Mouse (Mus musculus) ES-E14 (cell line): Measurements from ENCODE around the gene Nos1. TPM values are rescaled to one million over a fixed set of nuclear protein-coding genes. Genes with fewer than 3 reads are reported as not detected.

ENCODE experiments used
- DNase-seq: peaks from one replicate; pipeline ENCODE4 v3.0.0-alpha.2; 2013; ENCODE audit warnings: low read depth, low spot score
- H3K27ac ChIP-seq: 2 replicates; pipeline ENCODE4 v1.5.1; 2012; ENCODE audit warnings: low read depth, mild to moderate bottlenecking, low read length, moderate library complexity, mixed read lengths; ENCODE audit not compliant: poor library complexity, insufficient read depth, severe bottlenecking
- H3K36me3 ChIP-seq: 2 replicates; pipeline ENCODE4 v1.6.1; 2012; ENCODE audit warnings: mild to moderate bottlenecking, low read length, moderate library complexity, mixed read lengths; ENCODE audit not compliant: control insufficient read depth, poor library complexity, insufficient read depth, severe bottlenecking
- H3K4me1 ChIP-seq, 2 experiments: fragments of 150-350 bp in 1 of 2; sonication (generic) in 1 of 2; 2 replicates each; pipeline ENCODE4 v1.6.1; 2012; ENCODE audit warnings: low read length in 2 of 2, mild to moderate bottlenecking in 1 of 2, mixed read lengths in 1 of 2; ENCODE audit not compliant: control insufficient read depth in 2 of 2, insufficient read depth in 2 of 2, poor library complexity in 1 of 2
- H3K4me3 ChIP-seq, 2 experiments: fragments of 150-350 bp in 1 of 2; sonication (generic) in 1 of 2; 2 replicates each; pipeline ENCODE4 v1.5.1; 2012; ENCODE audit warnings: low read length in 2 of 2, low read depth in 1 of 2, mild to moderate bottlenecking in 1 of 2, mixed read lengths in 1 of 2; ENCODE audit not compliant: insufficient read depth in 1 of 2, poor library complexity in 1 of 2, severe bottlenecking in 1 of 2
- H3K9ac ChIP-seq: 2 replicates; pipeline ENCODE4 v1.6.1; 2012; ENCODE audit warnings: low read depth, mild to moderate bottlenecking, low read length, mixed read lengths; ENCODE audit not compliant: poor library complexity, insufficient read depth, severe bottlenecking
- H3K9me3 ChIP-seq: fragments of 150-350 bp; sonication (generic); 2 replicates; pipeline ENCODE4 v1.6.1; 2012; ENCODE audit warnings: low read depth, mild to moderate bottlenecking, low read length; ENCODE audit not compliant: control insufficient read depth, insufficient read depth
- CHD2 ChIP-seq: IDR thresholded peaks from 2 replicates; pipeline ENCODE4 v1.6.1; 2014; ENCODE audit warnings: mild to moderate bottlenecking, low read depth, low read length, inconsistent platforms
- HCFC1 ChIP-seq: IDR thresholded peaks from 2 replicates; pipeline ENCODE4 v1.6.1; 2012; ENCODE audit warnings: low read length, inconsistent platforms, borderline replicate concordance; ENCODE audit not compliant: insufficient read depth
- MAFK ChIP-seq: IDR thresholded peaks from 2 replicates; pipeline ENCODE4 v1.6.1; 2014; ENCODE audit warnings: mild to moderate bottlenecking, low read depth, low read length, inconsistent platforms; ENCODE audit not compliant: insufficient read depth
- ZC3H11A ChIP-seq: IDR thresholded peaks from 2 replicates; pipeline ENCODE4 v1.6.1; 2012; ENCODE audit warnings: low read depth, mild to moderate bottlenecking, inconsistent platforms, low read length, borderline replicate concordance
- ZNF384 ChIP-seq: IDR thresholded peaks from 2 replicates; pipeline ENCODE4 v1.6.1; 2012; ENCODE audit warnings: low read depth, low read length, inconsistent platforms
- in situ Hi-C, 2 experiments: fragments of 600-800 bp; cut with MboI; formaldehyde crosslinking; loops; one replicate each; pipeline ENCODE4 v1.15.1; 2025; ENCODE audit warnings: low sequenced_read_pairs in 2 of 2, inconsistent platforms in 1 of 2; ENCODE audit not compliant: unreplicated experiment in 2 of 2
- total RNA-seq: library from RNA; depleted of rRNA; stranded (reverse); fragments of 300-350 nt; gene quantifications from 2 replicates; pipeline ENCODE4 v1.2.3, GENCODE M21; 2012

Gene Nos1
- total RNA-seq, 1 experiment = 3.4 TPM

- in situ Hi-C loops = loop anchor here in 1 of 2 experiments (25.0 kb wide), 1 partner anchor 416 kb away; no protein-coding TSS in a partner anchor
- H3K4me3 ChIP-seq = no peak overlapping the region
- H3K36me3 ChIP-seq = no peaks in the 10 kb centered on the region
- TF ChIP-seq ZC3H11A (no peak), MAFK (no peak), HCFC1 (no peak), ZNF384 (no peak), CHD2 (no peak)
- H3K27ac ChIP-seq = no peak overlapping the region
- H3K9ac ChIP-seq = no peak overlapping the region
- DNase-seq = no peak
- no peaks in the 10 kb centered on the region for H3K4me1 ChIP-seq
- no peaks in the 10 kb centered on the region for H3K9me3 ChIP-seq
Measured at GRCm38 (mm10) chr5:117928553-117928952, 147.7 kb downstream of the Nos1 start.

- Histone ChIP-seq H3K9ac (no peak overlapping the region), H3K4me3 (no peak overlapping the region), H3K27ac (no peak overlapping the region), H3K4me1 (no peaks in the 10 kb centered on the region), H3K9me3 (no peaks in the 10 kb centered on the region), H3K36me3 (no peaks in the 10 kb centered on the region)
- TF ChIP-seq HCFC1 = no peak
- TF ChIP-seq ZC3H11A = no peak
- TF ChIP-seq ZNF384 = no peak
- TF ChIP-seq CHD2 = no peak
- TF ChIP-seq MAFK = no peak
- DNase-seq = no peak
- in situ Hi-C loops = loop anchor here (5.0 to 25.0 kb wide), 2 partner anchors 420 to 425 kb away; no protein-coding TSS in a partner anchor
Measured at GRCm38 (mm10) chr5:117932222-117932621, 151.4 kb downstream of the Nos1 start.

DNA sequence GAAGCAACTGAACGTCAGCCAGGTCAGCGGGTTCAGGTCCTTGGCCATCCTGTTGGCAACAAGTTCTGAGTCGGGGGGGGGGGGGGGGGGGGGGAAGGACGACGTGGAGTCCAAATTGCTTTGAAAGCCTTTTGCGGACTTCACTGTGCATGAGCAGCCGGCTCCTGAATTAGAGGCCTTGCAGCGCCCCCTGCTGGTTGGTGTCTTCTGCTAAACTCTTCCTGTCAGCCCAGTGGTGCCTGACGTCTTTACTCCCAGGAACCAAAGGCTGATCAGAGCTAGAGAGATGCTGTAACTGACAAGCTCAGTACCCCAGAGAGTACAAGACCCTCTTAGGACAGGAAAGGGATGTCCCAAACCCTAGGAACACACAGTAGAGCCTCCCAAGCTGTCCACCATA lies 152.0 kb downstream of the Nos1 start:
- peak; percentile 69 for DNase-seq
- TF ChIP-seq HCFC1 = no peak
- peak; percentile 43; the same call in 1 of the 2 replicates for TF ChIP-seq ZC3H11A
- in situ Hi-C loops = loop anchor here (5.0 to 25.0 kb wide), 2 partner anchors 421 to 426 kb away; no protein-coding TSS in a partner anchor
- no peaks in the 10 kb centered on the region for H3K4me1 ChIP-seq
- no peak overlapping the region for H3K4me3 ChIP-seq
- H3K9me3 ChIP-seq = no peaks in the 10 kb centered on the region
- no peak overlapping the region for H3K9ac ChIP-seq
- no peaks in the 10 kb centered on the region for H3K36me3 ChIP-seq
- H3K27ac ChIP-seq = no peak overlapping the region

GRCm38 (mm10) chr5:117936346-117936745 lies 155.5 kb downstream of the Nos1 start:
- in situ Hi-C loops = loop anchor here in 1 of 2 experiments (25.0 kb wide), 1 partner anchor 424 kb away; no protein-coding TSS in a partner anchor
- H3K36me3 ChIP-seq = no peaks in the 10 kb centered on the region
- no peak overlapping the region for H3K27ac ChIP-seq
- no peak overlapping the region for H3K4me3 ChIP-seq
- H3K9me3 ChIP-seq = no peaks in the 10 kb centered on the region
- H3K4me1 ChIP-seq = peaks cover 0 to 2% of the 10 kb centered on the region in 2 experiments; a peak in 1 of 4 replicates
- no peak overlapping the region for H3K9ac ChIP-seq
- no peak for DNase-seq
- TF ChIP-seq CHD2 = no peak

DNA sequence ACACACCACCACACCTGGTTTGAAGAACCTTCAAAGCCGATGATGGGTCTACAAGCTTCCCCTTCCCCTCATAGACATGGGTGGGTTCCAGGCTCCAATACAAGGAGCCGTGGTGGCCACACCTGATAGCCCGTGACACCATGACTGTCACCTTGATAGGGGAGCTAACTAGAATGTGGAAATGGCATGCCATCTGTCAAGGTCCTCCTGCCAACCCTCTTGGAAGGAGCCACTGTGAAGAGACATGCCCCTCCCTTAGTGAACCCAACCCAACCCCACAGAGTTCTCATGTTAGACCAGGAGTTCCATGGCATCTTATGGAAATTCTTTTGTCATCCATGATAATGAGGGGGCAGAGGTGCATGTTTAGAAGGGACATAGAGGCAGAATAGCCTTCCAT lies 156.4 kb downstream of the Nos1 start:
- in situ Hi-C loops = loop anchor here in 1 of 2 experiments (25.0 kb wide), 1 partner anchor 425 kb away; no protein-coding TSS in a partner anchor
- no peak for DNase-seq
- TF ChIP-seq ZC3H11A (no peak), ZNF384 (no peak), MAFK (no peak), HCFC1 (no peak), CHD2 (no peak)
- Histone ChIP-seq H3K4me1 (peaks cover 0 to 2% of the 10 kb centered on the region in 2 experiments; a peak in 1 of 4 replicates), H3K9me3 (no peaks in the 10 kb centered on the region), H3K9ac (no peak overlapping the region), H3K4me3 (no peak overlapping the region), H3K27ac (no peak overlapping the region), H3K36me3 (no peaks in the 10 kb centered on the region)
